Mouse (Mus musculus) kidney, adult 2 months (tissue): Measurements from ENCODE around the gene Gng12. TPM values are rescaled to one million over a fixed set of nuclear protein-coding genes. Genes with fewer than 3 reads are reported as not detected.

Experiments used
- DNase-seq: peaks from one replicate; pipeline ENCODE4 v3.0.0; 2021
- H3K27ac ChIP-seq: fragments of 200-500 bp; 2 replicates; pipeline ENCODE4 v1.5.1; 2012; ENCODE audit warnings: low read depth, low read length, control low read depth, inconsistent platforms; ENCODE audit not compliant: insufficient read depth
- H3K27me3 ChIP-seq: fragments of 200-500 bp; replicated peaks from 2 replicates; pipeline ENCODE4 v1.6.1; 2012; ENCODE audit warnings: mild to moderate bottlenecking, moderate library complexity, low read length, inconsistent platforms; ENCODE audit not compliant: control insufficient read depth, insufficient read depth
- H3K36me3 ChIP-seq: fragments of 200-500 bp; 2 replicates; pipeline ENCODE4 v1.6.1; 2012; ENCODE audit warnings: mild to moderate bottlenecking, moderate library complexity, low read length, inconsistent platforms; ENCODE audit not compliant: control insufficient read depth, insufficient read depth
- H3K4me1 ChIP-seq: fragments of 200-500 bp; 2 replicates; pipeline ENCODE4 v1.6.1; 2011; ENCODE audit warnings: low read length; ENCODE audit not compliant: control insufficient read depth, insufficient read depth
- H3K4me3 ChIP-seq: fragments of 200-500 bp; 2 replicates; pipeline ENCODE4 v1.5.1; 2011; ENCODE audit warnings: mild to moderate bottlenecking, low read depth, low read length, control low read depth; ENCODE audit not compliant: insufficient read depth
- CTCF ChIP-seq: fragments of 200-500 bp; conservative IDR thresholded peaks from 2 replicates; pipeline ENCODE4 v1.5.1; 2011; ENCODE audit warnings: low read depth, mild to moderate bottlenecking, control low read depth, low read length, moderate library complexity, mixed read lengths; ENCODE audit not compliant: insufficient read depth, insufficient read length
- POLR2A ChIP-seq: fragments of 200-500 bp; IDR thresholded peaks from one replicate; pipeline ENCODE4 v1.6.1; 2011; ENCODE audit warnings: low read depth, low read length, control low read depth
- WGBS: fragments of 180-500 bp; shearing (Covaris S2); methylation state at CpG from one replicate; pipeline ENCODE4 v1.1.7; 2018; 5-methylcytosine and 5-hydroxymethylcytosine counted together
- polyA plus RNA-seq: library from polyadenylated mRNA; depleted of rRNA; stranded (reverse); fragments of >200 nt; gene quantifications from 2 replicates; pipeline ENCODE4 v1.2.3, GENCODE M21; 2012

Gng12 gene
- polyA plus RNA-seq, 1 experiment: 102 TPM

DNA sequence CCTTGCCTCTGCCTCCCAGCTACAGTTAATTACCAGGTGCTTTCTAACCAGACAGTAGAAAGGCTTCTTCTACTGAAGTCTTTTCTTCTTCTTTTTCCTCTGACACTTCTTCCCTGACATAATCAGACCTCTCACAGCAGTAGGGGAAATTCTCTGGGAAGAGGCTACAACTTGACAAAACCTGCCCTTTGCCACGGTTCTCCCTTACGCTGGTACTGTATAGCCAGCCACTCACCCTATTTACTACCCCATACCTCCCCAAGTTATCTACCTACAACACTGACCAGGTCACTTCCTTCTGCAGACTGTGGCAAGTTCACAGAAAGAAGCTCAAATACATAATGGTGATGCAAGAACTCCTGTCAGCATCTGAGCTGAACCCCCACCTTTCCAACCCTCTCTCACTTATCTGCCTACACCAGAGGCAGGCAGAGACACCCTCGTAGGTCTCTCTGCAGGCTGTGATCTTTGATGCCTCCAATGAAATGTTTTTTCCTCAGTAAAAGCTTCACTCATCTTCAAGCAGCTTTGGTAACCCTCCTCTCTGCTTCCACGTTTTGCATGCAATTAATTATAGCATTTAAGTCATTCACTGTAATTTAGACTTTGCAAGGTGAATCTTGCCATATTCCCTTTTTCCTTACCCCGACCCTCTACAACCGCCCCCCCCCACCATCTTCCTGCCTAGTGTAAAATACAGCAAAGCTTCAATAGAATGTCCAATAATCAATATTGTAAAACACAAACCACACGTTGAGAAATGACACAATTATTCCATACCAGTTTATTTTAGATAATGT is 138.3 kb downstream of the Gng12 start:
- Histone ChIP-seq H3K27me3 (no peaks in the 10 kb centered on the region), H3K4me3 (no peak overlapping the region), H3K4me1 (peaks cover 11% of the 10 kb centered on the region), H3K27ac (no peak overlapping the region), H3K36me3 (no peaks in the 10 kb centered on the region)
- DNase-seq: no peak
- 68% methylated on average over 7 of the region's 7 CpGs for WGBS
- TF ChIP-seq POLR2A: no peak
- TF ChIP-seq CTCF: no peak

DNA sequence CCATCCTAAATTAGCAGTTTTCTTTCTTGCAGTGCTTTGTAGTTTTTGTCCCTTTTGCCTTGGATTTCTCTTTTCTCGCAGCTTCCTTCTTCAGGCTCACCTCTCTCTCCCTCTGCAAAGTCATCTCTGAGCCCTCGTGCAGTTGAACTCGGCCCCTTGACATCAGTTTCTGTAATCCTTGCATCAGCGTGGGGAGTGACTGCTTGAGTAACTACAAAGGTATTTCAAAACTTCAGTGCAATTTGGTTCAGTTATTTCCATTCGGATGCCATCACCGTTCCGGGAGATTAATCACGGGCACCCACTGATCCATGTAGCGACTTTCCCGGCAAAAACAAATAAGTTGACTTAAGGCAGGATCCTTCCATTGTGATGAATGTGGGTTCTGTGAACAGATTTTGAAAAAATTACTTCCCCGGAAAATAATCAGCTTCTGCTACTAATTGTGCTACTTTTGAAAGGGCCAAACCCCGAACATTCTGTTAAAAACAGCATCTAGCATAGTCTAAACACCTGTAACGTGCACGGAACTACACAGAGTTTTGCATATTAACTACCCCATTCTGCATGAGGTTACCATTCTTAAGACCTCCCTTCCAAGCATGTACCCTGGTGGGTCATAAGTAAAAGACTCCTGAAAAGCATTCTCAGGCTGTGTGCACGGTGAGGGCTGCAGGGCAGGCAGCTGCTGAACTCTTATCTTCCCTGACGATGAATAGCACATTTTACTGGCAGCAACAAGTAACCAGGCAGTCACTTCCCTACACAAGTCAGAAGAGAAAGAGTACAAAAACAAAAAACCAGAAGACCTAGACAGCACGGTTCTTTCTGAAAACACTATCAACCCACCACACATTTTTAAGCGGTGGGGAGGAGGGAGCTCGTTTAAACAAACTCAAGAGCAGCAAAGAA is 139.4 kb downstream of the Gng12 start:
- no peak for TF ChIP-seq CTCF
- 13% methylated on average over 19 of the region's 19 CpGs for WGBS
- Histone ChIP-seq H3K27me3 (no peaks in the 10 kb centered on the region), H3K36me3 (no peaks in the 10 kb centered on the region), H3K27ac (peak overlapping the region; percentile 87), H3K4me3 (peak overlapping the region; percentile 72), H3K4me1 (peaks cover 11% of the 10 kb centered on the region)
- DNase-seq: peak; percentile 83

DNA sequence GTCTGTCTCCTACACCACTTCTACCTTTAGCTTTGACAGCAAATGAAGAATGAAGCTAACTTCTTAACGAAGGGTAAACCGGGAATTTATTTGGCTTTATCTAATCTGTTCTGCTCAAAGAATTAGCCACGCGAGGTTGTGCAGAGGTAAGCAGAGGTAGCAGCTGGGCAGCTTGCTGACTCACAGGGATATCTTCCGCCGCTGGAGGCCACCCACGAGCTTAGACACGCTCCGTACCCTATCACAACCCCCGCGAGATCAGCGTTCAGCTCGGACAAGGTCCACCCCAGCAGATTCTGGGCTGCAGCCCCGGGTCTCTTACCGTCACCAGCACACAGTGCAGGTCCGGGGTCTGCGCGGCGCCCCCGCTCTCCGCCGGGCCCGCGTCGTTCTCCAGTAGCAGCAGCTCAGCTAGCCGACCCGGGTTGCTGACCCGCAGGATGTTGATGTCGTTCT is 140.2 kb downstream of the Gng12 start:
- Histone ChIP-seq H3K36me3 (no peaks in the 10 kb centered on the region), H3K27ac (peak overlapping the region; percentile 87), H3K27me3 (no peaks in the 10 kb centered on the region), H3K4me3 (peak overlapping the region; percentile 88), H3K4me1 (peaks cover 11% of the 10 kb centered on the region)
- peak; percentile 94 for DNase-seq
- 0% methylated on average over 29 of the region's 29 CpGs for WGBS
- no peak for TF ChIP-seq POLR2A
- TF ChIP-seq CTCF: peak; percentile 85

DNA sequence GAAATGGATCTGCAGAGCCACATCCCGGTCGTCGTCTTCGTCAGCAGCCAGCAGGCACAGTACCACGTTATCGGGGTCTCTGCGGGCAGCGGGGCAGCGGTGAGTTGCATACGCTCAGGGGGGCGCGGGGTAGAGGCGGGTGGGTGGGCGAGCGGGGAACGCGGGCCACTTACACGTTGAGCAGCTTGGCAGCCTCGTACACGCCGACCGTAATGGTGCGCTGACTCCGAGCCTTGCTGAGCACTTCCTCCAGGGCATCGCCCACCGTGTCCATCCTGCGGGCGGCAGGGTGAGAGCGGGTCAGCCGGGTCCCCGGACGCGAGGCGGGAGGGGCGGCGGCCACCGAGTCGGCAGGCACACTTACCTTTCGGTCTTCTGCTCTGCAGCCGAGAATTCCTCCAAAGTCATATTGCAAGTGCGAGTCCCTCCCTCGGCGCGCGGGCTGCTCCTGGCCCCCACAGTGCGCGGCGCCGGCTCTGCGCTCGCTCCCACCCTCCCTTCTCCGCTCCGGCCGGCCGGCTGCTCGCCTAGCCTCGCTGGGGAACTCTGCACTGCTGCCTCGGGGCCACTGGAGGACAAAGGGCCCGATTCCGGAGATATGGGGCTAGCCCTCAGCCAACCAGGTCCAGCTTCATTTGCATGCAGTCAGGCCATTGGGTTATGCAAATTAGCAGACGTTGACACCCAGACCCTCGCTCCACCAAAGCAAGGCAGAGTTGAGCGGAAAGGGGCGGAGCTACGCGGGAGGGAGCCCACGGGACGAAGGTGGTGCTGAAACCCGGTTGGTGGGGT is 140.8 kb downstream of the Gng12 start, which contains the start of gene Gadd45a:
Gadd45a (minus strand) TSS at position 621 of the 792 bp plus-strand sequence.
- Histone ChIP-seq H3K36me3 (no peaks in the 10 kb centered on the region), H3K4me1 (peaks cover 11% of the 10 kb centered on the region), H3K27ac (peak within 1 kb of the TSS; percentile 87), H3K4me3 (peak within 1 kb of the TSS; percentile 88), H3K27me3 (no peaks in the 10 kb centered on the region)
- DNase-seq: peak; percentile 99
- WGBS: 1% methylated on average over 64 of the region's 69 CpGs
- TF ChIP-seq CTCF (0 out of 2 replicates have a peak, but pooled peaks have one; percentile 14), POLR2A (peak; percentile 100)

DNA sequence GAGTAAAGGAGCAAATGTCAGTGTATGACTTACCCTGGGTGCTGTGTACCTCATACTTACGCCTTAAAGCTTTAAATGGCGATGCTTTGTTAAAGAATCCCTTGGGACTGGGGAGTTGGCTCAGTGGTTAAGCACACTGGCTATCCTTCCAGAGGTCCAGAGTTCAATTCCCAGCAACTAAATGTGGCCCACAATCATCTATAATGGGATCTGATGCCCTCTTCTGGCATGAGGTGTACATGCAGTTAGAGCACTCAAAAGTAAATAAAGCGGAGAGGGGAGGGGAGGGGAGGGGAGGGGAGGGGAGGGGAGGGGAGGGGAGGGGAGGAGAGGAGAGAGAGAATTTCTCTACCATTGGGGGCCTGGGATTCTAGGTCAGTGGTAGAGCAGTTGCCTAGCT is 142.8 kb downstream of the Gng12 start:
- Histone ChIP-seq H3K27ac (no peak overlapping the region), H3K4me3 (no peak overlapping the region), H3K4me1 (peaks cover 11% of the 10 kb centered on the region), H3K27me3 (no peaks in the 10 kb centered on the region), H3K36me3 (no peaks in the 10 kb centered on the region)
- TF ChIP-seq POLR2A (no peak), CTCF (no peak)
- no peak for DNase-seq
- 89% methylated on average over 3 of the region's 3 CpGs for WGBS

DNA sequence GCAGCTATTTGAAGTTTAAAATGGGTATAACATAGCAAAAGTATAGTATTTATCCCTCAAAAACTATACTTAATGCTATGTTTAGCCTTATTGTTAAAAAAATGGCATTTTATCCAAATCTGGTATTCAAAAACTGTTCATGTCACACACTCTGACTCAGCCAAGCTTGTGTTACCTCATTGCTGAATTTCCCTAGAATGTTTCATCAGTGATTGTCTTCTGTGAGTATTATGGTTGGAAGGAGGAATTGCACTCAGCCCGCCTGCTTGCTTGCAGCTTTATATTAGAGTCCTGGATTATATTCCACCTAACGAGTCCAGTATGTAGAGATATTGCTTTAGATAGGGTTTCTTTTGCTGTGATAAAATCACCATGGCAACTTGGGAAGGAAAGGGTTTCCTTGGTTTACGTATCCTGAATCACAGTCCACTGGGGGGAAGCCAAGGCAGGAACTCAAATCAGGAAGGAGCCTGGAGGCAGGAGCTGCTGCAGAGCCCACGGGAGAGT is 144.8 kb downstream of the Gng12 start:
- Histone ChIP-seq H3K4me1 (no peaks in the 10 kb centered on the region), H3K36me3 (no peaks in the 10 kb centered on the region), H3K4me3 (no peak overlapping the region), H3K27me3 (no peaks in the 10 kb centered on the region), H3K27ac (no peak overlapping the region)
- TF ChIP-seq CTCF (no peak), POLR2A (no peak)
- no peak for DNase-seq
- 77% methylated on average over 4 of the region's 4 CpGs for WGBS
